Mouse (Mus musculus): ENCODE results near the gene Asl.

GRCm38 (mm10) chr5:130027134-130027533 lies 1.9 kb downstream of the Asl start:
- TF ChIP-seq ELF1 (IDR thresholded peaks at IDR 0.05; ENCODE audit: low read depth, low read length) = no peak
- TF ChIP-seq CTCF (IDR thresholded peaks at IDR 0.05 in 2 of 3, conservative IDR thresholded peaks at IDR 0.05 in 1 of 3; ENCODE audit: control insufficient read depth in 1 of 3, insufficient read depth in 1 of 3, low read depth in 2 of 3, low read length in 3 of 3, poor library complexity in 1 of 3, severe bottlenecking in 1 of 3) = no peak
- TF ChIP-seq EP300 (IDR thresholded peaks at IDR 0.05; ENCODE audit: low read depth in 1 of 2, low read length in 2 of 2) = no peak
- TF ChIP-seq POLR2A (IDR thresholded peaks at IDR 0.05; ENCODE audit: control insufficient read depth in 1 of 2, insufficient read depth in 1 of 2, low read depth in 1 of 2, low read length in 2 of 2, poor library complexity in 1 of 2) = no peak
- TF ChIP-seq POLR2AphosphoS2 (IDR thresholded peaks at IDR 0.05; ENCODE audit: low read length) = no peak
